Mouse (Mus musculus) kidney, adult 9 months (tissue): ENCODE data around the gene Itgb6.

Experiments
- DNase-seq: peaks from one replicate; pipeline ENCODE4 v3.0.0; 2022

Itgb6 gene

GRCm38 (mm10) chr2:60712483-60712882 is 10.0 kb downstream of the Itgb6 start:
- DNase-seq, result peak; percentile 82

GRCm38 (mm10) chr2:60711098-60711880 is 11.2 kb downstream of the Itgb6 start:
- peak; percentile 10 for DNase-seq

GRCm38 (mm10) chr2:60710317-60710716 is 12.1 kb downstream of the Itgb6 start:
- DNase-seq, result no peak

GRCm38 (mm10) chr2:60708671-60709070 is 13.8 kb downstream of the Itgb6 start:
- no peak for DNase-seq

- DNase-seq, result no peak
Measured at GRCm38 (mm10) chr2:60706866-60707265, 15.6 kb downstream of the Itgb6 start.

GRCm38 (mm10) chr2:60705426-60705825 is 17.0 kb downstream of the Itgb6 start:
- peak; percentile 71 for DNase-seq

GRCm38 (mm10) chr2:60703315-60703714 is 19.1 kb downstream of the Itgb6 start:
- DNase-seq, result peak; percentile 89

GRCm38 (mm10) chr2:60700956-60701355 is 21.5 kb downstream of the Itgb6 start:
- no peak for DNase-seq

GRCm38 (mm10) chr2:60700013-60700412 is 22.4 kb downstream of the Itgb6 start:
- no peak for DNase-seq

GRCm38 (mm10) chr2:60699591-60699990 is 22.9 kb downstream of the Itgb6 start:
- no peak for DNase-seq

- DNase-seq, result peak; percentile 80
Measured at GRCm38 (mm10) chr2:60698155-60698554, 24.3 kb downstream of the Itgb6 start.

GRCm38 (mm10) chr2:60697530-60697929 is 24.9 kb downstream of the Itgb6 start:
- no peak for DNase-seq

- no peak for DNase-seq
Measured at GRCm38 (mm10) chr2:60696559-60696958, 25.9 kb downstream of the Itgb6 start.

GRCm38 (mm10) chr2:60695706-60696105 is 26.7 kb downstream of the Itgb6 start:
- DNase-seq, result no peak

GRCm38 (mm10) chr2:60694563-60694962 is 27.9 kb downstream of the Itgb6 start:
- no peak for DNase-seq

GRCm38 (mm10) chr2:60692239-60692638 is 30.2 kb downstream of the Itgb6 start:
- DNase-seq, result peak; percentile 57

GRCm38 (mm10) chr2:60690212-60690611 is 32.2 kb downstream of the Itgb6 start:
- DNase-seq, result no peak

- peak; percentile 86 for DNase-seq
Measured at GRCm38 (mm10) chr2:60688944-60689615, 33.4 kb downstream of the Itgb6 start.

- no peak for DNase-seq
Measured at GRCm38 (mm10) chr2:60688150-60688549, 34.3 kb downstream of the Itgb6 start.

- no peak for DNase-seq
Measured at GRCm38 (mm10) chr2:60685973-60686372, 36.5 kb downstream of the Itgb6 start.

GRCm38 (mm10) chr2:60684168-60684567 is 38.3 kb downstream of the Itgb6 start:
- DNase-seq, result no peak

GRCm38 (mm10) chr2:60682554-60682953 is 39.9 kb downstream of the Itgb6 start:
- no peak for DNase-seq

- no peak for DNase-seq
Measured at GRCm38 (mm10) chr2:60674413-60674812, 48.0 kb downstream of the Itgb6 start.
